Mouse (Mus musculus) spleen, embryonic (tissue): ENCODE measurements around the gene Cdc34b.
"Not testable (repeated sequence)": the region's sequence is repeated elsewhere in the genome, so short reads cannot be mapped to it uniquely, and the experiment has no call there.

Experiments used
- CTCF ChIA-PET: fragments of 350-600 bp; sonication (Branson Sonifier 250); formaldehyde crosslinking; loops from one replicate; lab custom pipeline; 2022; lab: Charles Lee

Cdc34b gene

GRCm38 (mm10) chr11:94741732-94742272 is at the start of gene Cdc34b:
TSS of gene Cdc34b (plus strand) at chr11:94741782.
- CTCF ChIA-PET, result no interaction called here

DNA sequence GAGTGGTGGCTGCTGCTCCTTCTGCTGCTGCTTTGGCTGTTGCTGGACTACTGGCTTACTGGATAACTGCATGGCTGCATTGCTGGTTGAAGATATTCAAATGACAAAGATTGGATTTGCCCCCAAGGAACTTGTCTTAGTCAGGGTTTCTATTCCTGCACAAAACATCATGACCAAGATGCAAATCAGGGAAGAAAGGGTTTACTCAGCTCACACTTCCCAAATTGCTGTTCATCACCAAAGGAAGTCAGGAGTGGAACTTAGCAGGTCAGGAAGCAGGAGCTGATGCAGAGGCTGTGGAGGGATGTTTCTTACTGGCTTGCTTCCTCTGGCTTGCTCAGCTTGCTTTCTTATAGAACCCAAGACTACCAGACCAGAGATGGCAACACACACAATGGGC is 49.1 kb upstream of the Cdc34b start:
- CTCF ChIA-PET, result not testable (repeated sequence)

DNA sequence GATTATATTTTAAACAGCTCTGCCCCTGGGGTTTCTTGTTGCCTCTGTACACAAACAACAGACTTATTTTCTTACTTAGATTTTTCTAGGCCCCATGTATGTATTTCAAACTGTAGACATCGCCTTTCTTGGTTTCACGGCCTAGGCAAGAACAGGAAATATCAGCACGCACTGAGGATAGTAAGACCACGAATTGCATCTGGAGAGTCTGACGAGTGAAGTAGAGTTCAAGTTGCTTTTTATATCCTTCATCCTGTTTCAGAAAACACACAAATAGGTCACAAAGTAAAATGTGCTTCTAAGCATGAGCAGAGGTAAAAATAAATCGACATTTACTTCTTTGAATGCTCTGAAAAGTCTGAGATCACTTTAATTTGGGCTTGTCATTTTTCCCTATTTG is 46.1 kb upstream of the Cdc34b start:
- CTCF ChIA-PET, result interaction anchor here (0.7 kb wide), 1 partner anchor 10 kb away, joined by 3 read pairs; no protein-coding TSS in a partner anchor

DNA sequence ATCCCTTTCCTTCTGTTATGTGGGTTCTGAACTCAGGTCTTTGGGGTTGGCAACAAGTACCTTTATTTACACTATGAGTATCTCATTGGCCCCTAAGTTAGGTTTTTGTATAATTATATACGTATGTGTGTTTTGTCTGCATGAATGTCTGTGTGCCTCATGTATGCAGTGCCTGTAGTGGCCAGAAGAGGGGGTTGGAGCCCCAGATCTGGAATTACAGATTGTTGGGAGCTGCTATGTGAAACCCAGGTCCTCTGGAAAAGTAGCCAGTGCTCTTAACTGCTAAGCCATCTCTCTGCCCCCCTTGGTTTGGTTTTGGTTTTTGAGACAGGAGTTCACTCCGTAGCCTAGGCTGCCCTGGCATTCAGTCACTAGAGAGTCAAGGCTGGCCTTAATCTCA is 44.4 kb upstream of the Cdc34b start:
- CTCF ChIA-PET, result no interaction called here

- CTCF ChIA-PET, result interaction anchor here (0.6 kb wide), 1 partner anchor 58 kb away, joined by 4 read pairs; no protein-coding TSS in a partner anchor
Observed at GRCm38 (mm10) chr11:94697703-94698464, 43.7 kb upstream of the Cdc34b start.

GRCm38 (mm10) chr11:94699399-94699798 is 42.2 kb upstream of the Cdc34b start:
- CTCF ChIA-PET, result interaction anchor here (0.6 kb wide), 1 partner anchor 16 kb away, joined by 3 read pairs; no protein-coding TSS in a partner anchor

- CTCF ChIA-PET, result no interaction called here
Observed at GRCm38 (mm10) chr11:94701401-94702215, 40.0 kb upstream of the Cdc34b start.

GRCm38 (mm10) chr11:94702216-94702610 is 39.4 kb upstream of the Cdc34b start:
- CTCF ChIA-PET, result no interaction called here

GRCm38 (mm10) chr11:94704020-94704419 is 37.6 kb upstream of the Cdc34b start:
- CTCF ChIA-PET, result no interaction called here

GRCm38 (mm10) chr11:94704472-94704871 is 37.1 kb upstream of the Cdc34b start, which contains the start of gene Gm11541:
TSS of gene Gm11541 (minus strand) at chr11:94704499.
- CTCF ChIA-PET, result no interaction called here

- CTCF ChIA-PET, result no interaction called here
Observed at GRCm38 (mm10) chr11:94713246-94713860, 28.2 kb upstream of the Cdc34b start.

- CTCF ChIA-PET, result interaction anchor here (0.7 kb wide), 1 partner anchor 16 kb away, joined by 3 read pairs; no protein-coding TSS in a partner anchor
Observed at GRCm38 (mm10) chr11:94715622-94716021, 26.0 kb upstream of the Cdc34b start.

GRCm38 (mm10) chr11:94716754-94717153 is 24.8 kb upstream of the Cdc34b start:
- CTCF ChIA-PET, result interaction anchor here (0.6 to 0.7 kb wide), 2 partner anchors 130 to 184 kb away, joined by 6 to 8 read pairs; no protein-coding TSS in a partner anchor

DNA sequence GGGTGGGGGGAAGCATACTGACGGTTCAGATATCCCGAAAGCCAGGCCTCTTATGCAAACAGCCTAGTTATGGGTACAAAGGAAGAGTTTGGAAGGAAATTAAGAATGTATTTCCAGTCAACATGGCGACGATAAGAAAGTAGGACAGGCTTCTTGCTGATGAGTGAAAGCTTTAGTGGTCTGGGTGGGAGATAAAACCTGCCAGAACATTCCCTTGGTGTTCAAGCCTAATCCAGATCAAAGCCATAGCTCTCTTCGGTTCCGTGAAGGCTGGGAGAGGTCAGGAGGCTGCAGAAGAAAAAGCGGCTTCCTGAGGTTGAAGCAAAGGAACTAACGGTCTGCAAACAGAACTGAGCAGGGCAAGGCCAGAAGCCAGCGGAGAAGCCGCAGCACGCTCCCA is 24.3 kb upstream of the Cdc34b start:
- CTCF ChIA-PET, result no interaction called here

DNA sequence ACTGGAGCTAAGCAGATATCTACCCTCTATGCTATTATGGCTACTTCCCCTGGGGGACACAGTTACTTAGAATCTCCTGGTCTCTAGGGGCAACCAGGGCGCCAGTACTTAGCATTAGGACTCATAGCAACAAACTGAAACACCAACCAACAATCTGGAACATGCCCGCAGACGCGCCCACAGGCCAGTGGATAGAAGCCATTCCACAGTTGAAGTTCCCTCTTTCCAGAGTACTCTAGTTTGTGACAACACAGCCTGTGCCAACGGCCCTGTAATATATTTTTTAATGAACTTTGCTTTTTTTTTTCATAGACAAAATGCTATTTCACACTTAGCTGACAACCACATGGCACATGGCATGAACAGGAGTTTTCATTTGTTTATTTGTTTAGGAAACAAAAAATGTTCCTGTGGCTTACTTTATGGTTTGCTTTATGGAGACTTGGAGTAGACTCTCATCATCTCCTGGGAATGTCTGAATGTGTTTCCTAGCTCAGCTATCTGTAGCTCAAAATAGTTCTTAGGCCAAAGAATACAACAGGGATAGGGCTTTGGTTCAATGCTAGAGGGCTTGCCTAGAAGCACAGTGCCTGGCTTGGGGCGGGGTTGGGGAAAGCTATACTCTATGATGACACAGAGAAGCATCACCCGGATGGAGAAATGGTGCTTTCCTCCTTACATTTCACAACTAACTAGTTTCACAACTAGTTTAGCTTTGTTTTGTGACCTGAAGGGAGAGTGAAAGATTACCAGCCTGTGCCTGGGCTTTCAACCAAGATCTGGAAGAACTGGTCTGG is 23.3 kb upstream of the Cdc34b start:
- CTCF ChIA-PET, result no interaction called here

GRCm38 (mm10) chr11:94719216-94719615 is 22.4 kb upstream of the Cdc34b start:
- CTCF ChIA-PET, result no interaction called here

GRCm38 (mm10) chr11:94727306-94727705 is 14.3 kb upstream of the Cdc34b start:
- CTCF ChIA-PET, result no interaction called here

DNA sequence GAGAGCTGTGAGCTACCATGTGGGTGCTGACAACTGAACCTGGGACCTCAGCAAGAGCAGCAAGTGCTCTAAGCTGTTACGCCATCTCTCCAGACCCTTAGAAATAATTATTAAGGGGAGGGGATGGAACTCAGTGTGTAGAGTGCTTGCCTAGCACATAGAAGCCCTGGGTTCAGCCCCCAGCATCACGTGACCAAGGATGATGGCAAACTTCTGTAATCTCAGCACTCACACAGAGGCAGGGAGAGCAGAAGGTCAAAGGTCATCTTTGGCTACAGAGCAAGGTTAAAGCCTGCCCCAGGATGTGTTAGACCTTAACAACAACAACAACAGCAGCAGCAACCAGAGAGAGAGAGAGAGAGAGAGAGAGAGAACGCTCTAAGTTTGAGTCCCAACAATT is 13.0 kb upstream of the Cdc34b start:
- CTCF ChIA-PET, result interaction anchor here (0.6 kb wide), 1 partner anchor 109 kb away, joined by 5 read pairs; no protein-coding TSS in a partner anchor

DNA sequence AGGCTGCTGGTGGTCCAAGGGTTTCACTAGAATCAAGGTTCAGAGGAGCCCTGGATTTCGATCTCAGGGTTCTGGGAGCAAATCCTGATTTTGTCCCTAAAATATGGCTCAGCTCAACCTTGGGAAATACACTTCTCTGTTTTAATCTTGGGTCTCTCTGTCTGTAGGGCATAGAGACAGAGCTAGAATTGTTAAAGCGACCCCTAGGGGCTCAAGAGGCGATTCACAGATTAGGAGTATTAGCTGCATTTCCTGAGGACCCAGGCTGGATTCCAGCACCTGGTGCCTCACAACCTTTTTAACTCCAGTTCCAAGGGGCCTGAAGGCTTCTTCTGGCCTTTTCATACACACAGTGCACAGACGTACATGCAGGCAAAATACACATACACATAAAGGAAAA is 12.0 kb upstream of the Cdc34b start:
- CTCF ChIA-PET, result interaction anchor here (0.6 kb wide), 1 partner anchor 112 kb away, joined by 4 read pairs; no protein-coding TSS in a partner anchor

- CTCF ChIA-PET, result no interaction called here
Observed at GRCm38 (mm10) chr11:94730261-94730660, 11.3 kb upstream of the Cdc34b start.

GRCm38 (mm10) chr11:94731229-94731628 is 10.4 kb upstream of the Cdc34b start:
- CTCF ChIA-PET, result no interaction called here
